Mouse (Mus musculus): ENCODE data around the gene Slc9a3r1. TPM values are rescaled to one million over a fixed set of nuclear protein-coding genes. Genes with fewer than 3 reads are reported as not detected.

Slc9a3r1 gene
- polyA plus RNA-seq (2016; fragmentation: Nextera tagmentation; extraction: Ambion mirVana): 36.7 and 41.1 TPM in 2 replicates

- peaks cover 33% of the 10 kb centered on the region for H3K4me1 ChIP-seq
Observed at GRCm38 (mm10) chr11:115162832-115163480, at the start of gene Slc9a3r1. TSS of gene Slc9a3r1 (plus strand) at chr11:115163341.

GRCm38 (mm10) chr11:115119409-115119808 lies 43.7 kb upstream of the Slc9a3r1 start:
- 78% methylated on average over 9 of the region's 9 CpGs for WGBS
- no peak for ATAC-seq (ENCODE audit: low FRiP score, low read depth)
- Histone ChIP-seq H3K36me3 (no peaks in the 10 kb centered on the region), H3K4me2 (replicated peaks) (no peak overlapping the region), H3K4me1 (no peaks in the 10 kb centered on the region), H3K9me3 (no peaks in the 10 kb centered on the region), H3K27me3 (replicated peaks) (0 out of 2 replicates have a peak, but pooled peaks cover 5% of the 10 kb centered on the region), H3K27ac (no peak overlapping the region), H3K9ac (no peak overlapping the region), H3K4me3 (no peak overlapping the region)

More at GRCm38 (mm10) chr11:115162832-115163480, at the start of gene Slc9a3r1:
- Histone ChIP-seq H3K9me3 (no peaks in the 10 kb centered on the region), H3K9ac (peak within 1 kb of the TSS; percentile 60), H3K4me3 (peak within 1 kb of the TSS; percentile 58), H3K27ac (no peak within 1 kb of the TSS), H3K4me2 (replicated peaks) (peak within 1 kb of the TSS; percentile 87), H3K36me3 (no peaks in the 10 kb centered on the region), H3K27me3 (replicated peaks) (peaks cover 30% of the 10 kb centered on the region)
- peak; percentile 92 for ATAC-seq (ENCODE audit: low FRiP score, low read depth)
- under 1% methylated on average over 47 of the region's 47 CpGs for WGBS

- ATAC-seq (ENCODE audit: low FRiP score, low read depth): no peak
- no peak overlapping the region for H3K9ac ChIP-seq
- H3K4me2 ChIP-seq (replicated peaks): no peak overlapping the region
- H3K27me3 ChIP-seq (replicated peaks): no peaks in the 10 kb centered on the region
- no peaks in the 10 kb centered on the region for H3K36me3 ChIP-seq
- WGBS: 90% methylated on average over 4 of the region's 4 CpGs
- H3K27ac ChIP-seq: no peak overlapping the region
- H3K9me3 ChIP-seq: no peaks in the 10 kb centered on the region
- H3K4me1 ChIP-seq: no peaks in the 10 kb centered on the region
- H3K4me3 ChIP-seq: no peak overlapping the region
Observed at GRCm38 (mm10) chr11:115128483-115128882, 34.7 kb upstream of the Slc9a3r1 start.

GRCm38 (mm10) chr11:115129508-115130126 lies 33.5 kb upstream of the Slc9a3r1 start:
- no peak for ATAC-seq (ENCODE audit: low FRiP score, low read depth)
- no peaks in the 10 kb centered on the region for H3K4me1 ChIP-seq
- no peaks in the 10 kb centered on the region for H3K36me3 ChIP-seq
- no peak overlapping the region for H3K9ac ChIP-seq
- H3K27ac ChIP-seq: no peak overlapping the region
- WGBS: 87% methylated on average over 13 of the region's 13 CpGs
- H3K4me3 ChIP-seq: no peak overlapping the region
- H3K4me2 ChIP-seq (replicated peaks): no peak overlapping the region
- no peaks in the 10 kb centered on the region for H3K9me3 ChIP-seq
- no peaks in the 10 kb centered on the region for H3K27me3 ChIP-seq (replicated peaks)

- Histone ChIP-seq H3K36me3 (no peaks in the 10 kb centered on the region), H3K9ac (no peak overlapping the region), H3K4me1 (no peaks in the 10 kb centered on the region), H3K9me3 (no peaks in the 10 kb centered on the region), H3K27me3 (replicated peaks) (no peaks in the 10 kb centered on the region), H3K4me3 (no peak overlapping the region), H3K27ac (no peak overlapping the region), H3K4me2 (replicated peaks) (no peak overlapping the region)
- no peak for ATAC-seq (ENCODE audit: low FRiP score, low read depth)
- WGBS: 84% methylated on average over 8 of the region's 8 CpGs
Observed at GRCm38 (mm10) chr11:115131768-115132381, 31.3 kb upstream of the Slc9a3r1 start.

GRCm38 (mm10) chr11:115133800-115134199 lies 29.3 kb upstream of the Slc9a3r1 start, which contains the start of gene Cd300lf:
TSS of gene Cd300lf (minus strand) at chr11:115133992.
- Histone ChIP-seq H3K36me3 (no peaks in the 10 kb centered on the region), H3K9me3 (no peaks in the 10 kb centered on the region), H3K9ac (no peak within 1 kb of the TSS), H3K4me1 (no peaks in the 10 kb centered on the region), H3K27ac (no peak within 1 kb of the TSS), H3K4me2 (replicated peaks) (no peak within 1 kb of the TSS), H3K27me3 (replicated peaks) (no peaks in the 10 kb centered on the region), H3K4me3 (no peak within 1 kb of the TSS)
- no peak for ATAC-seq (ENCODE audit: low FRiP score, low read depth)
- 86% methylated on average over 8 of the region's 8 CpGs for WGBS

- Histone ChIP-seq H3K4me2 (replicated peaks) (no peak overlapping the region), H3K9ac (no peak overlapping the region)
- 83% methylated on average over 5 of the region's 5 CpGs for WGBS
Observed at GRCm38 (mm10) chr11:115138597-115139262, 24.4 kb upstream of the Slc9a3r1 start.

GRCm38 (mm10) chr11:115141970-115142369 lies 21.2 kb upstream of the Slc9a3r1 start:
- Histone ChIP-seq H3K36me3 (no peaks in the 10 kb centered on the region), H3K27ac (no peak overlapping the region), H3K9ac (no peak overlapping the region), H3K27me3 (replicated peaks) (no peaks in the 10 kb centered on the region), H3K9me3 (no peaks in the 10 kb centered on the region), H3K4me1 (no peaks in the 10 kb centered on the region), H3K4me3 (no peak overlapping the region), H3K4me2 (replicated peaks) (no peak overlapping the region)
- ATAC-seq (ENCODE audit: low FRiP score, low read depth): no peak
- WGBS: 85% methylated on average over 2 of the region's 2 CpGs

More at GRCm38 (mm10) chr11:115138597-115139262, 24.4 kb upstream of the Slc9a3r1 start:
- H3K4me3 ChIP-seq: no peak overlapping the region
- no peaks in the 10 kb centered on the region for H3K9me3 ChIP-seq
- H3K27ac ChIP-seq: no peak overlapping the region
- no peaks in the 10 kb centered on the region for H3K27me3 ChIP-seq (replicated peaks)
- H3K36me3 ChIP-seq: no peaks in the 10 kb centered on the region
- no peaks in the 10 kb centered on the region for H3K4me1 ChIP-seq
- ATAC-seq (ENCODE audit: low FRiP score, low read depth): no peak

GRCm38 (mm10) chr11:115147813-115148212 lies 15.3 kb upstream of the Slc9a3r1 start:
- Histone ChIP-seq H3K4me2 (replicated peaks) (no peak overlapping the region), H3K27me3 (replicated peaks) (peaks cover 3% of the 10 kb centered on the region; the same call in 1 of the 2 replicates), H3K4me3 (no peak overlapping the region), H3K36me3 (no peaks in the 10 kb centered on the region), H3K9me3 (0 out of 2 replicates have a peak, but pooled peaks cover 4% of the 10 kb centered on the region), H3K4me1 (peaks cover 11% of the 10 kb centered on the region; the same call in 1 of the 2 replicates), H3K9ac (no peak overlapping the region), H3K27ac (no peak overlapping the region)
- ATAC-seq (ENCODE audit: low FRiP score, low read depth): no peak
- WGBS: 88% methylated on average over 4 of the region's 4 CpGs

GRCm38 (mm10) chr11:115150741-115151254 lies 12.3 kb upstream of the Slc9a3r1 start:
- no peak overlapping the region for H3K9ac ChIP-seq
- no peak for ATAC-seq (ENCODE audit: low FRiP score, low read depth)
- H3K27ac ChIP-seq: no peak overlapping the region
- no peak overlapping the region for H3K4me2 ChIP-seq (replicated peaks)
- no peak overlapping the region for H3K4me3 ChIP-seq
- 49% methylated on average over 6 of the region's 6 CpGs for WGBS
- H3K4me1 ChIP-seq: peaks cover 19% of the 10 kb centered on the region
- no peaks in the 10 kb centered on the region for H3K36me3 ChIP-seq
- H3K27me3 ChIP-seq (replicated peaks): peaks cover 33% of the 10 kb centered on the region
- 0 out of 2 replicates have a peak, but pooled peaks cover 4% of the 10 kb centered on the region for H3K9me3 ChIP-seq

- Histone ChIP-seq H3K9ac (peak overlapping the region; percentile 21; the same call in 1 of the 2 replicates), H3K4me1 (peaks cover 19% of the 10 kb centered on the region), H3K27me3 (replicated peaks) (peaks cover 41% of the 10 kb centered on the region), H3K4me2 (replicated peaks) (peak overlapping the region; percentile 54), H3K36me3 (no peaks in the 10 kb centered on the region), H3K4me3 (peak overlapping the region; percentile 30), H3K9me3 (0 out of 2 replicates have a peak, but pooled peaks cover 4% of the 10 kb centered on the region), H3K27ac (no peak overlapping the region)
- peak; percentile 49; the same call in 1 of the 2 replicates for ATAC-seq (ENCODE audit: low FRiP score, low read depth)
- WGBS: 11% methylated on average over 15 of the region's 15 CpGs
Observed at GRCm38 (mm10) chr11:115151755-115152429, 11.2 kb upstream of the Slc9a3r1 start.

All from neural tube, embryonic 12.5 days (tissue).